Mouse (Mus musculus) spleen, adult 12 weeks (tissue): Measurements from ENCODE around the gene Lefty2.
"Not testable (repeated sequence)": the region's sequence is repeated elsewhere in the genome, so short reads cannot be mapped to it uniquely, and the experiment has no call there.

Experiments used
- DNase-seq: peaks from one replicate; pipeline ENCODE4 v3.0.0; 2022; ENCODE audit warnings: low spot score

The Lefty2 gene

GRCm38 (mm10) chr1:180934467-180935419 is 41.8 kb downstream of the Lefty2 start, which contains the start of gene Lefty1:
Gene Lefty1, plus strand, starts transcription at chr1:180935022.
- no peak for DNase-seq

- DNase-seq: peak; percentile 64
These were observed 43.9 kb downstream of the Lefty2 start for GRCm38 (mm10) chr1:180936610-180937398.

GRCm38 (mm10) chr1:180937631-180938030 is 44.7 kb downstream of the Lefty2 start:
- DNase-seq: not testable (repeated sequence)

GRCm38 (mm10) chr1:180938781-180939180 is 45.9 kb downstream of the Lefty2 start:
- DNase-seq: not testable (repeated sequence)

- DNase-seq: no peak
These were observed 48.0 kb downstream of the Lefty2 start for GRCm38 (mm10) chr1:180940776-180941460.

- DNase-seq: no peak
These were observed 48.8 kb downstream of the Lefty2 start for GRCm38 (mm10) chr1:180941726-180942125.

GRCm38 (mm10) chr1:180942166-180943031 is 49.5 kb downstream of the Lefty2 start, which contains the start of gene Tmem63a:
Gene Tmem63a, plus strand, starts transcription at chr1:180942344.
- peak; percentile 73 for DNase-seq

GRCm38 (mm10) chr1:180943032-180943644 is 50.2 kb downstream of the Lefty2 start:
- DNase-seq: no peak

- no peak for DNase-seq
These were observed 51.0 kb downstream of the Lefty2 start for GRCm38 (mm10) chr1:180943896-180944295.

- DNase-seq: no peak
These were observed 51.6 kb downstream of the Lefty2 start for GRCm38 (mm10) chr1:180944553-180944952.

GRCm38 (mm10) chr1:180945001-180945980 is 52.4 kb downstream of the Lefty2 start:
- no peak for DNase-seq

GRCm38 (mm10) chr1:180946448-180946847 is 53.5 kb downstream of the Lefty2 start:
- DNase-seq: no peak
